Mouse (Mus musculus) cerebellum, adult 9-10 months (tissue): Measurements from ENCODE around the gene Wars2.

Experiments
- DNase-seq: peaks from one replicate; pipeline ENCODE4 v3.0.0; 2022

Gene Wars2

GRCm38 (mm10) chr3:99193576-99193975, 52.7 kb downstream of the Wars2 start:
- no peak for DNase-seq

- no peak for DNase-seq
Observed at GRCm38 (mm10) chr3:99203331-99203730, 62.5 kb downstream of the Wars2 start.

GRCm38 (mm10) chr3:99208416-99208815, 67.5 kb downstream of the Wars2 start:
- no peak for DNase-seq

GRCm38 (mm10) chr3:99211105-99211698, 70.3 kb downstream of the Wars2 start:
- DNase-seq = no peak

GRCm38 (mm10) chr3:99227807-99228206, 86.9 kb downstream of the Wars2 start:
- DNase-seq = no peak

- peak; percentile 52 for DNase-seq
Observed at GRCm38 (mm10) chr3:99233393-99234318, 92.8 kb downstream of the Wars2 start.

GRCm38 (mm10) chr3:99234319-99234869, 93.5 kb downstream of the Wars2 start:
- DNase-seq = no peak

GRCm38 (mm10) chr3:99235116-99235803, 94.4 kb downstream of the Wars2 start:
- DNase-seq = no peak

GRCm38 (mm10) chr3:99235804-99236755, 95.2 kb downstream of the Wars2 start:
- DNase-seq = no peak

GRCm38 (mm10) chr3:99238691-99239090, 97.8 kb downstream of the Wars2 start:
- DNase-seq = no peak

GRCm38 (mm10) chr3:99239301-99240045, 98.6 kb downstream of the Wars2 start:
- DNase-seq = no peak

GRCm38 (mm10) chr3:99240213-99240720, 99.4 kb downstream of the Wars2 start, which contains the start of gene Tbx15:
Gene Tbx15, plus strand, starts transcription at chr3:99240381.
- DNase-seq = no peak

GRCm38 (mm10) chr3:99240811-99241738, 100.2 kb downstream of the Wars2 start:
- DNase-seq = no peak

GRCm38 (mm10) chr3:99242481-99242880, 101.6 kb downstream of the Wars2 start:
- DNase-seq = no peak

- no peak for DNase-seq
Observed at GRCm38 (mm10) chr3:99245341-99245740, 104.5 kb downstream of the Wars2 start.

GRCm38 (mm10) chr3:99246629-99247028, 105.8 kb downstream of the Wars2 start:
- DNase-seq = no peak

GRCm38 (mm10) chr3:99247586-99247985, 106.7 kb downstream of the Wars2 start:
- no peak for DNase-seq

GRCm38 (mm10) chr3:99247996-99248801, 107.3 kb downstream of the Wars2 start:
- DNase-seq = no peak
